Mouse (Mus musculus) stomach, embryonic 15.5 days (tissue): ENCODE data around the gene Lin9. TPM values are rescaled to one million over a fixed set of nuclear protein-coding genes. Genes with fewer than 3 reads are reported as not detected.
A peak's percentile ranks its signal among the peaks of the same experiment; 100 is the strongest.
"Not testable (repeated sequence)": the region's sequence is repeated elsewhere in the genome, so short reads cannot be mapped to it uniquely, and the experiment has no call there.

Experiments used
- ATAC-seq: fragments of 200-750 bp; cut with Nextera tagmentation; 2 replicates; pipeline ENCODE4 v1.8.0; 2017; ENCODE audit warnings: low read depth, moderate number of reproducible peaks, moderate TSS enrichment; ENCODE audit not compliant: insufficient read depth, low FRiP score
- H3K27ac ChIP-seq: fragments of 300-500 bp; sonication (generic); 2 replicates; pipeline ENCODE4 v1.5.1; 2015; ENCODE audit warnings: mild to moderate bottlenecking, inconsistent platforms
- H3K27me3 ChIP-seq: fragments of 300-500 bp; sonication (generic); replicated peaks from 2 replicates; pipeline ENCODE4 v1.6.1; 2015; ENCODE audit warnings: inconsistent platforms
- H3K36me3 ChIP-seq: fragments of 300-500 bp; sonication (generic); 2 replicates; pipeline ENCODE4 v1.6.1; 2015; ENCODE audit warnings: inconsistent platforms
- H3K4me1 ChIP-seq: fragments of 300-500 bp; sonication (generic); 2 replicates; pipeline ENCODE4 v1.6.1; 2015; ENCODE audit warnings: inconsistent platforms
- H3K4me2 ChIP-seq: fragments of 300-500 bp; sonication (generic); 2 replicates; pipeline ENCODE4 v1.6.1; 2015; ENCODE audit warnings: mild to moderate bottlenecking, inconsistent platforms
- H3K4me3 ChIP-seq: fragments of 300-500 bp; sonication (generic); replicated peaks from 2 replicates; pipeline ENCODE4 v1.5.1; 2015; ENCODE audit warnings: inconsistent platforms
- H3K9ac ChIP-seq: fragments of 300-500 bp; sonication (generic); 2 replicates; pipeline ENCODE4 v1.6.1; 2015; ENCODE audit warnings: inconsistent platforms
- H3K9me3 ChIP-seq: fragments of 300-500 bp; sonication (generic); 2 replicates; pipeline ENCODE4 v1.6.1; 2016; ENCODE audit warnings: inconsistent platforms
- WGBS: fragments of 180-500 bp; shearing (Covaris S2); methylation state at CpG from one replicate; pipeline ENCODE4 v1.1.7; 2015; 5-methylcytosine and 5-hydroxymethylcytosine counted together
- polyA plus RNA-seq: library from polyadenylated mRNA; unstranded; fragments of >200 nt; fragmentation: Nextera tagmentation; extraction: Ambion mirVana; gene quantifications from 2 replicates; pipeline ENCODE4 v1.2.1, GENCODE M21; 2015

The Lin9 gene
- polyA plus RNA-seq, result 15.9 and 18.0 TPM in 2 replicates

DNA sequence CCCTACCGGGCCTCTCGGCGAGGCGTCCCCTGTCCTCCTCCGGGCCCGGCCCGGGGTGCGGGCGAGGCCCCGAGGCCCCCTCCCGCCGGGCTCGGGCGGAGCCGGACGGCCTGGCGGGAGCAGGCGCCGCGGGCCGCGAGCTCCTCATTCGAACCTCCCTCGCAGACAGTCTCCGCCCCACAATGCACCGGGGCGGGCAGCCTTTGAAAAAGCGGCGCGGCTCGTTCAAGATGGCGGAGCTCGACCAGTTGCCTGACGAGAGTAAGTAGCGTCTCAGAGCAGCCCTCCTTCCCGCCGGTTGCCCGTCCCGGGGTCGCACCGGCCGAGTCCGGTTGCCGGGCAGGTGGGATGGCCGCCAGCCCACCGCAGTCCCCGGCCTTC is at the start of gene Lin9:
Gene Lin9 (plus strand): TSS at position 14 of the 381 bp plus-strand sequence.
- H3K4me1 ChIP-seq, result peaks cover 12% of the 10 kb centered on the region
- no peaks in the 10 kb centered on the region for H3K9me3 ChIP-seq
- H3K9ac ChIP-seq, result peak within 1 kb of the TSS; percentile 79
- H3K4me2 ChIP-seq, result peak within 1 kb of the TSS; percentile 63
- H3K27me3 ChIP-seq, result no peaks in the 10 kb centered on the region
- no peaks in the 10 kb centered on the region for H3K36me3 ChIP-seq
- peak; percentile 91 for ATAC-seq
- H3K4me3 ChIP-seq, result peak within 1 kb of the TSS; percentile 71
- WGBS, result 1% methylated on average over 29 of the region's 47 CpGs
- H3K27ac ChIP-seq, result peak within 1 kb of the TSS; percentile 87

DNA sequence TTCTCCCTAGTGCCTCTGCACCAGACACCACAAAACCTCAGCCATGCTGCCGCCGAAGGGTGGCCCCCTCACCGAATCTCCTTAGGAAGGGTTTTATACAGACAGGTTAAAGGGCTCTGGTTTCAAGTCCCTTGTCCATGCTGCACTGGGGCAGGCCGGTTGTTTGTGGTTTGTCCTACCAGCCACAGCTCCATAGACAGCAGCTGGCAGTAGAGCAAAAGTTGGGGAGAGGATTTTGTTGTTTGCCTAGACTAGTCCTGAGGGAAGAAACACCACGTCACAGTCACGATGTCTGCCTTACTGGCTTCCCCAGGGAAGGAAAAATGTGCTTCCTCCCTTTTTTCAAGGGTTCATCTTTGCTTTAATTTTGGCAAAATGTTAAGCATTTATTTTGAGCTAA is 40.4 kb upstream of the Lin9 start:
- no peak overlapping the region for H3K9ac ChIP-seq
- H3K27ac ChIP-seq, result no peak overlapping the region
- H3K4me3 ChIP-seq, result no peak overlapping the region
- no peak overlapping the region for H3K4me2 ChIP-seq
- no peak for ATAC-seq
- no peaks in the 10 kb centered on the region for H3K27me3 ChIP-seq
- no peaks in the 10 kb centered on the region for H3K4me1 ChIP-seq
- 87% methylated on average over 6 of the region's 6 CpGs for WGBS
- no peaks in the 10 kb centered on the region for H3K9me3 ChIP-seq
- peaks cover 55% of the 10 kb centered on the region for H3K36me3 ChIP-seq

DNA sequence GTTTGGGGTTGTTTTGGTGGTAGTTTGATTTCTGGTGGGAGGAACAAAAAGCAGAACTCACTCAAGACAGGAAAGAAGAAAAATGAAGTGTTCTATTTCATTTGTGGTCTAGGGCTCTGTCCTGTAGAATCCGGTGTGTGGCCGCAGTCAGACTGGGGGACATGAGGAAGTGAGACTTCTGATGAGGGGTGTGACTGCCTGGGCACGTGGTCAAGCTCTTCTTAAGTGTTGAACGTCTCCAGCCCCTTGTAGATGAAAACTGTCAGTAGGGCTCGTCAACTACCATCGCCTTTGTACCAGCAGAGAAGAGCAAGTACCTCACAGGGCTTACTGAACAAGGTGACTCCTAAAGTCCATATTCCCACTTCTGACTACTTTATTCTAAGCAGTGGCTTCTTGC is 39.1 kb upstream of the Lin9 start:
- no peak overlapping the region for H3K4me3 ChIP-seq
- H3K27ac ChIP-seq, result no peak overlapping the region
- H3K4me1 ChIP-seq, result no peaks in the 10 kb centered on the region
- ATAC-seq, result no peak
- no peak overlapping the region for H3K9ac ChIP-seq
- peaks cover 44% of the 10 kb centered on the region for H3K36me3 ChIP-seq
- 79% methylated on average over 6 of the region's 6 CpGs for WGBS
- H3K9me3 ChIP-seq, result no peaks in the 10 kb centered on the region
- no peak overlapping the region for H3K4me2 ChIP-seq
- no peaks in the 10 kb centered on the region for H3K27me3 ChIP-seq

DNA sequence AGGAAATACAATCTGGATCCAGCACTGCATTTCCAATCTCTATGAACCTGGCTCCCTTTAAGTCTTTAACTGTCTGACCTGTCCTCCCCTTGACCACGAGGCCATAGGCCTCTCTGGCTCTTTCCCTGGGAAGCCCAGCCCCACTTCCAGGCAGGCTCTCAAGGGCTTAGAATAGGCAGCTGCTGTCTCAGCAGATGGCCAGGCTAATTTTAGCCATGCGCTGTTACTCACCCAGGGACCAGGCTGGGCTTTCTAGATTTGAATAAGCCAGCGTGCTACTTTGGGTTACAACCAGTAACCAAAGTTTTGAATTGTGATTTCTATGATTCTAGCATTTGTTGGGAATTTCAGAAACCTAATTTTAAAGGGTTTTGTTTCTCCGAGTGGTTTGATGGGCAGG is 36.4 kb upstream of the Lin9 start:
- no peaks in the 10 kb centered on the region for H3K9me3 ChIP-seq
- H3K36me3 ChIP-seq, result peaks cover 19% of the 10 kb centered on the region
- no peaks in the 10 kb centered on the region; the same call in 1 of the 2 replicates for H3K4me1 ChIP-seq
- ATAC-seq, result no peak; the same call in 1 of the 2 replicates
- no peak overlapping the region for H3K4me3 ChIP-seq
- H3K27ac ChIP-seq, result no peak overlapping the region
- 58% methylated on average over 4 of the region's 4 CpGs for WGBS
- no peak overlapping the region for H3K4me2 ChIP-seq
- H3K9ac ChIP-seq, result no peak overlapping the region
- no peaks in the 10 kb centered on the region for H3K27me3 ChIP-seq

DNA sequence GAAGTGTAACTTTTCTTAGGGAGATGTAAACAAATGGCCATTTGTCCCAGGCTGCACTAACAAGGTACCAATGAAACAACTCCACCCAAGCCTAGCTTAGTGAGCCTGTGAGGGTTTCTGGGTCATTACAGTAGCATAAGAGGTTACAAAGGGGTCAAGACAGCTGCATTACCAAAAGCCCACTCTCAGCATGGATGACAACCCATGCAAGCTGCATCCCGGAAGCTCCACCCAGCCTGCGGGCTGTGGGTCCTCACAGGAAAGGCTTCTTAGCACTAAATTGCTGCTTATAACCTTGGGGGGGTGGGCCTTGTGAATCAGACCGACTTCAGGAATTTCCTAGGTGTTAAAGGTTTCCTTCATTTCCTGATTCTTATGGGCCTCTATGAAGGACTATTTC is 34.8 kb upstream of the Lin9 start:
- H3K4me3 ChIP-seq, result no peak overlapping the region
- no peaks in the 10 kb centered on the region for H3K9me3 ChIP-seq
- no peak overlapping the region for H3K9ac ChIP-seq
- H3K36me3 ChIP-seq, result 0 out of 2 replicates have a peak, but pooled peaks cover 8% of the 10 kb centered on the region
- H3K27ac ChIP-seq, result no peak overlapping the region
- H3K27me3 ChIP-seq, result no peaks in the 10 kb centered on the region
- H3K4me2 ChIP-seq, result no peak overlapping the region
- no peaks in the 10 kb centered on the region; the same call in 1 of the 2 replicates for H3K4me1 ChIP-seq
- 30% methylated on average over 3 of the region's 3 CpGs for WGBS
- no peak for ATAC-seq

DNA sequence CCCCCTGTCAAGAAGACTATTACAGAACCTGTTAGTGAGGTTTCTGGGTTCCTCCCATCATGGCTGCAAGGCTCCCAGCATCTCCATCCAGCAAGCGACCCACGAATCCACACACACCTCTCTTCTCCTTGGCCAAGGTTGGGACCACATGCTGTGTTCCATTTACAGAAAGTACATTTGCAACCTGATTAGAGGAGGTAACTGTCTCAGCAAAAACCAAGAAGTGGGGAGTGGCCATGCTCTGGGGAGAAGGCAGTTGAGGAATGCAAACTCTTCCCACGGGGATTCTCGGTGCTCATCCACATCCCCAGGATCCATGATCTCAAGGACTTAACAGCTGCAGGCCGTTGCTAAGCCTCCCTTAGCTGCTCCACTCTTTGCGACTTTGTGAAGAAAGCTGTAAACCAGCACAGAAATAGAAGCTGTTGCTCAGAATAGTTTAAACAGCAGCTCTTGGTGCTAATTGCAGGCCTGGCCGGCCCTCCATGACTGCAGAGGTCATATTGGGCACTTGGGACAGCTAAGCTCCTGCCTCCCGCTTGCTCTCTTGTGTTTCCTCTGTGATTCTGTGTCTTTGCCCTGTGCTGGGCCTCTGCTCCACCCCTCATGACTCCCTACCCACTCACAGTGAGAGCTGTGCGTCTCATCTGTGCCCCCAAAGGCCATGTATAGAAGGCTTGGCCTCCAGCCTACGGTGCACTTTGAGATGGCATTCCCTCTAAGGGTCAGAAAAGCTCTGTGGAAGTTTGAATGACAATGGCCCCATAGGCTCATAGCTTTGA is 34.0 kb upstream of the Lin9 start:
- WGBS, result 74% methylated on average over 10 of the region's 10 CpGs
- Histone ChIP-seq H3K27ac (no peak overlapping the region), H3K9ac (no peak overlapping the region), H3K36me3 (0 out of 2 replicates have a peak, but pooled peaks cover 8% of the 10 kb centered on the region), H3K27me3 (no peaks in the 10 kb centered on the region), H3K4me2 (no peak overlapping the region), H3K4me3 (no peak overlapping the region), H3K9me3 (no peaks in the 10 kb centered on the region), H3K4me1 (no peaks in the 10 kb centered on the region; the same call in 1 of the 2 replicates)
- ATAC-seq, result no peak

DNA sequence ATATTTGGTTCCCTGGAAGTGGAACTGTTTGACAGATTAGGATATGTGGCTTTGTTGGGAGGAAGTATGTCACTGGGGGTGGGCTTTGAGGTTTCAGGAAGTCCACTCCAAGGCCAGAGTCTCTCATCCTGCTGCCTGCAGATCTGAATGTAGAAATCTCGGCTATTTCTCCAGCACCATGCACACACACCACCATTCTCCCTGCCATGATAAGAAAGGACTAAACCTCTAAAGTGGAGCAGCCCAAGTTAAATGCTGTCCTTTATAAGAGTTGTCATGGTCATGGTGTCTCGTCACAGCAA is 33.4 kb upstream of the Lin9 start:
- Histone ChIP-seq H3K4me2 (no peak overlapping the region), H3K36me3 (0 out of 2 replicates have a peak, but pooled peaks cover 8% of the 10 kb centered on the region), H3K9ac (no peak overlapping the region), H3K27ac (no peak overlapping the region), H3K9me3 (no peaks in the 10 kb centered on the region), H3K27me3 (no peaks in the 10 kb centered on the region), H3K4me1 (no peaks in the 10 kb centered on the region; the same call in 1 of the 2 replicates), H3K4me3 (no peak overlapping the region)
- 83% methylated on average over 2 of the region's 2 CpGs for WGBS
- ATAC-seq, result no peak

DNA sequence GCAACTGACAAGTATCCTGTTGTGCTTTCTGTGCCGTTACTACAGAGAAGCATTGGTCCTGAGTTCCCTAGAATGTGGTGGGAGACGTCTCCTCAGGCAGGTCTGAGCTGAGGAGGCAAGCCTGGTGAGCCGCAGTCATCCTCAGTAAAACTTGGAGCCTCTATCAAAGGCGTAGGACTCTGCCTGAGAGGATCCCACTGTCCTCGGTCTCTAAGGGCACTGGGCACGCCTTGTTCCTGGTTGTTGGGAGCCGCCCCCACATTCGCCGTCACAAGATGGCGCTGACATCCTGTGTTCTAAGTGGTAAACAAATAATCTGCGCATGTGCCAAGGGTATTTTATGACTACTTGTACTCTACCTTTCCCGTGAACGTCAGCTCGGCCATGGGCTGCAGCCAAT is 29.1 kb upstream of the Lin9 start:
- not testable (repeated sequence) for H3K27me3 ChIP-seq, H3K9me3 ChIP-seq, H3K4me1 ChIP-seq, H3K4me2 ChIP-seq, H3K9ac ChIP-seq, H3K4me3 ChIP-seq, H3K36me3 ChIP-seq, ATAC-seq, H3K27ac ChIP-seq
- 93% methylated on average over 11 of the region's 14 CpGs for WGBS

DNA sequence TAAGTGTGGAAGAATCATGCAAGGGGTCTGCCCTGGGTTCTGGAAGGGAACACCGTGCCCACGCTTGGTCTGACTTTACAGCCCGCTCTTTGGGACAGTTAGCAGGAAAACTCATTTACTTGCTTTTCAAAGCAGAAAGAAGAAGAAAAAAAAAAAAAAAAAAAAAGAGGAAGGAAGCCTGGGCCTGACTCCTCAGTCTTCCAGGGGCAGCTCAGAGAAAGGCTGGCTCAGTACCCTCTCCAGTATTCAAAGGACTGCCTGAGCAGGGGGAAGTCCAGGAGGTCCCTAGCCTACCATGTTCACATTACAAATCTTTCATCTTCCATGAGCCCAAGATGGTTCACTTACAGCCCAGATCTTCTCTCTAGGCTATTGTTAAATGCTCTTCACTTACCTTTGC is 24.2 kb upstream of the Lin9 start:
- ATAC-seq, result no peak
- H3K36me3 ChIP-seq, result no peaks in the 10 kb centered on the region
- no peaks in the 10 kb centered on the region for H3K4me1 ChIP-seq
- no peak overlapping the region for H3K4me2 ChIP-seq
- no peak overlapping the region for H3K4me3 ChIP-seq
- no peaks in the 10 kb centered on the region for H3K9me3 ChIP-seq
- H3K27me3 ChIP-seq, result no peaks in the 10 kb centered on the region
- 94% methylated on average over 3 of the region's 3 CpGs for WGBS
- H3K27ac ChIP-seq, result no peak overlapping the region
- no peak overlapping the region for H3K9ac ChIP-seq

DNA sequence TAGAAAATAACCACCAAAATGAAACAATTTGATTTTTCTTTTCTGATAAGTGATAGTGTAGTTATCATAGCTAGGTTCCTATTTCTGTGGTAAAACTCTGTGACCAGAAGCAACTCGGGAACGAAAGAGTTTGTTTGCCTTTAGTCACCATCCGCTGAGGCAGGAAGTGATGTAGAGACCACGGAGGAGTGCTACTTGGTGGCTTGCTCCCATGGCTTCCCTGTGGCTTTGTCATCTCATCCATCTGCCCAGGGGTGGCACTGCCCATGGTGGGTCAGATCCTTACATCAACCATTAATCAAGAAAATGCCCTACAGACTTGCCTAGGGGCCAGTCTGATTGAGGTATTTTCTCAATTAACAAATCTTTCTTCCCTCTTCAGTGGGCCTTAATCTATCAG is 18.6 kb upstream of the Lin9 start:
- H3K4me2 ChIP-seq, result no peak overlapping the region
- no peak overlapping the region for H3K4me3 ChIP-seq
- no peaks in the 10 kb centered on the region for H3K36me3 ChIP-seq
- H3K27ac ChIP-seq, result no peak overlapping the region
- H3K9me3 ChIP-seq, result no peaks in the 10 kb centered on the region
- H3K27me3 ChIP-seq, result no peaks in the 10 kb centered on the region
- WGBS, result 80% methylated on average over 4 of the region's 4 CpGs
- no peak overlapping the region for H3K9ac ChIP-seq
- H3K4me1 ChIP-seq, result no peaks in the 10 kb centered on the region
- no peak for ATAC-seq

DNA sequence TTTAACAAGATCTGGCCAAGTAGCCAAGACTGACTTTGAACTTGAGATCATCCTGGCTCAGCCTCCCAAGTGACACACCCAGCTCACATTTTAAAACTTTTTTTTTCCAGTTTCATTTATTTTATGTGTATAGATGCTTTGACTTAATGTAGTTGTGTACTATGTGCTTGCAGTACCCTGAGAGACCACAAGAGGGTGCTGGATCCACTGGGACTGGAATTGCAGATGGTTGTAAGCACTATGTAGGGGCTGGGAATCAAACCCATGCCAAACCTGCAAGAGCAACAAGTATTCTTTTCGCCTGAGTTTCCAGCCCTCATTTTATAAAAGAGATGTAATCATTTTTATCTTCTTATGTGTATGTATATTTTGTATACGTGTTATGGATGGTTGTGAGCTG is 17.0 kb upstream of the Lin9 start:
- 93% methylated on average over 2 of the region's 2 CpGs for WGBS

DNA sequence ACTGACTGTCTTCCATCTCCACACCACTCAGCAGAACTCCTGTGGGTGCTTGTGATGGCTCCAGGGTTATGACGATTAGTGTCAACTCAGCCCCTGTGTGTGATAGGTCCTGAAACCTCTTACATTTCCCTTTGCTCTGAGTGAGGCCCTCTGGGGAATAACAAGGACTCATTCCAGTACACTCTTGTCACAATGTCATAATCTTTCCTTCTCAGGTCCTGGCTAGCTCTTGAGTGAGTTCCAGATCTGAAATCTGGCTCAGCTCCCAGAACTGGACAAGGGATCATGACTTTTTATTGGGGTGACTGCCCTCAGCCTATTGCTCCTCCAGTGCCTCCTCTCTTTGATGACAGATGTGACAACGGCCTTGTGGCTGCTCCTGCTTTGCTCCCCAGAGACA is 14.8 kb upstream of the Lin9 start:
- H3K27ac ChIP-seq, result no peak overlapping the region
- 72% methylated on average over 2 of the region's 2 CpGs for WGBS
- no peaks in the 10 kb centered on the region for H3K9me3 ChIP-seq

More for the DNA sequence above, 17.0 kb upstream of the Lin9 start:
- Histone ChIP-seq H3K4me2 (no peak overlapping the region), H3K27ac (no peak overlapping the region), H3K9me3 (no peaks in the 10 kb centered on the region), H3K4me1 (no peaks in the 10 kb centered on the region), H3K4me3 (no peak overlapping the region), H3K27me3 (no peaks in the 10 kb centered on the region), H3K9ac (no peak overlapping the region), H3K36me3 (no peaks in the 10 kb centered on the region)
- no peak for ATAC-seq

DNA sequence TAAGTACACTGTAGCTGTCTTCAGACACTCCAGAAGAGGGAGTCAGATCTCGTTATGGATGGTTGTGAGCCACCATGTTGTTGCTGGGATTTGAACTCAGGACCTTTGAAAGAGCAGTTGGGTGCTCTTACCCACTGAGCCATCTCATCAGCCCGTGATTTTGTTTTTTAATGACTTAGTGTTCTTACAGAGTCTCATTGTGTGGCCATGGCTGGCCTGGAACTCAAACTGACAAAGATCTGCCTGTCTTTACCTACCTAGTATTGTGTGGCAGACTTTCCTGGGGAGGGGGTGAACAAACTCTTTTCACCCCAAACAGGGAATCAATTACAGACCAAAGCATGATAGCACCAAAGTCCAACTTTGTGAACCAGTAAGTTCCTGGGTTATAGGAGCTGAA is 3.2 kb upstream of the Lin9 start:
- not testable (repeated sequence) for H3K27ac ChIP-seq, ATAC-seq, H3K9ac ChIP-seq, H3K36me3 ChIP-seq, H3K4me3 ChIP-seq, H3K4me2 ChIP-seq, H3K9me3 ChIP-seq, H3K27me3 ChIP-seq
- peaks cover 12% of the 10 kb centered on the region for H3K4me1 ChIP-seq
- WGBS, result 87% methylated on average over 2 of the region's 2 CpGs

More for the DNA sequence above, 14.8 kb upstream of the Lin9 start:
- no peak overlapping the region for H3K9ac ChIP-seq
- no peaks in the 10 kb centered on the region for H3K4me1 ChIP-seq
- H3K27me3 ChIP-seq, result no peaks in the 10 kb centered on the region
- no peaks in the 10 kb centered on the region for H3K36me3 ChIP-seq
- no peak overlapping the region for H3K4me2 ChIP-seq
- H3K4me3 ChIP-seq, result no peak overlapping the region
- ATAC-seq, result no peak
